Mouse (Mus musculus) gastrocnemius, adult 8-10 months (tissue): ENCODE data around the gene Ptprt. TPM values are rescaled to one million over a fixed set of nuclear protein-coding genes. Genes with fewer than 3 reads are reported as not detected.
"Not testable (repeated sequence)": the region's sequence is repeated elsewhere in the genome, so short reads cannot be mapped to it uniquely, and the experiment has no call there.

ENCODE experiments used
- DNase-seq, 2 experiments: peaks; one replicate each; pipeline ENCODE4 v3.0.0; 2022; ENCODE audit warnings: low spot score in 2 of 2
- total RNA-seq, 4 experiments: library from RNA; stranded (reverse); gene quantifications; 2 replicates each; pipeline ENCODE4 v1.2.4; 2022

Ptprt gene
- total RNA-seq, 4 experiments from 2014 or later = 0.07 to 0.51 (median 0.21) TPM

DNA sequence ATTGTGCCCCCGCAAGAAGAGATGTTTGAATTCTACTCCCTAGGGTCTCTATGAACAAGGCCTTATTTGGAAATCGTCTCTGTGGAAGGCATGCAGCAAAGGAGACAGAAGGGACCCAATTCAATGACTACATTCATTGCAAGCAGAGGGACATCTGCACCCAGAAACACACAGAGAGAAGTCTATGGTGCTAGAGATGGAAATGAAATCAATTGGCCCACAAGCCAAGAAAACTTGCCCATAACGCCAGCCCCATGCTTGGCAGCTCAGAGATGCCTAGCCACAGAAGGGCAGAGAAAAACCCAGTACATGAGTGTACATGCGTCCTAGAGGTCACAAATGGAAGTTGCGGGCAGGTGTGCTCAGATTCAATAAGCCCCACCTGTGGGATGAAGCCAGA lies 443.1 kb downstream of the Ptprt start:
- no peak for DNase-seq

DNA sequence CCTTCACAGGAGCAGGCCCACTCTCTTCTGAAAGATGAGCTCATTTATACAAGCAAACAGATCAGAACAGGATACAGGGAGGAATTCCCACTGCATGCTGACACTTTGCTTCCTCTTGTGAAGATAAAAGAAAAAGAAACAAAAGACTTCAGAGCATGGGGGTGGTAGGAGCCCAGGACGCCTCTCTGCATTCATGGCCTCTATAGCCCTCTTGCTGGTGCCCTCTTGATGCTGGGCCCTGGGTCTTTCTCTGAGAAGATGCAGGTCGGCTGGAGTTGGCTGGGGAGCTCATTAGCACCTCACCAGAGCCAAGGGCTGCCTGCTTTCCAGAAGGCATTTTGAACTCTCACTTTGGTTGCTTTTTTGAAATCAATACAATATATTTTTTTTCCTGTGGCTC lies 448.6 kb downstream of the Ptprt start:
- DNase-seq = no peak

DNA sequence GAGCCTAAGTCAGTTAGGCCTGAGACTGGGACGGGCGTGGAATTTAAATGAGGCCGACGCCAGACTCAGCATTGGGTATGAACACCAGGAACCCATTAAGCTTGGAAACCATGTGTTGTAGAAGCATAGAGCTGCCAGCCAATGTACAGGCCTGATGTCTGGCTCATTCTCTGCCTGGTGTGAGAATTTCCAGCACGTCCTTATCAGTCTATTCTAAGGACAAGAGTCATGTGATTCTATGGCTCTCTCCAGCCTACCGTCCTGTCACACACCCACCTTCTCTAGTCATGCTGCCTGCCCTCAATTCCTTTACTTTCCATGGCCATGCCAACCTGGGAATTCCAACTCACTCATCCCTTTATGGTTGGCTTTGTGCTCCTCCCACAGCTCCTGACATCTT lies 450.4 kb downstream of the Ptprt start:
- DNase-seq = no peak

DNA sequence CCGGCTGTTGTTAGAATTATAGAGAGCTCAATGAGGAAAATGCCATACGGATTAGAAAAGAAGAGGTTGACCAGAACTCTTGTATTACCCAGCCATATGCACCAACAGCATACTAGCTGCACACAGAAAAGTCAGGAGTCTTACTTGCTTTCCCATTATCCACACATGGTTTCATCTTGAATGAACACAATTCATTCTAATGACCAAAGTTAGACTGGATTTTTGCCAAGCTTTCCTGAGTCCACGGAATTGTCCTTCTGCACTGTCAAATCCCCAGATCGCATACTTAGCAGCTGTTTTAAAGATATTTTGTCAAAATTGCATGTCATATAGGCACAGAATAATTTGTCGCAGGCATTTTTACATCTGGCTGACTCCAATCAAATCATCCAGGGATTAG lies 463.6 kb downstream of the Ptprt start:
- no peak for DNase-seq

DNA sequence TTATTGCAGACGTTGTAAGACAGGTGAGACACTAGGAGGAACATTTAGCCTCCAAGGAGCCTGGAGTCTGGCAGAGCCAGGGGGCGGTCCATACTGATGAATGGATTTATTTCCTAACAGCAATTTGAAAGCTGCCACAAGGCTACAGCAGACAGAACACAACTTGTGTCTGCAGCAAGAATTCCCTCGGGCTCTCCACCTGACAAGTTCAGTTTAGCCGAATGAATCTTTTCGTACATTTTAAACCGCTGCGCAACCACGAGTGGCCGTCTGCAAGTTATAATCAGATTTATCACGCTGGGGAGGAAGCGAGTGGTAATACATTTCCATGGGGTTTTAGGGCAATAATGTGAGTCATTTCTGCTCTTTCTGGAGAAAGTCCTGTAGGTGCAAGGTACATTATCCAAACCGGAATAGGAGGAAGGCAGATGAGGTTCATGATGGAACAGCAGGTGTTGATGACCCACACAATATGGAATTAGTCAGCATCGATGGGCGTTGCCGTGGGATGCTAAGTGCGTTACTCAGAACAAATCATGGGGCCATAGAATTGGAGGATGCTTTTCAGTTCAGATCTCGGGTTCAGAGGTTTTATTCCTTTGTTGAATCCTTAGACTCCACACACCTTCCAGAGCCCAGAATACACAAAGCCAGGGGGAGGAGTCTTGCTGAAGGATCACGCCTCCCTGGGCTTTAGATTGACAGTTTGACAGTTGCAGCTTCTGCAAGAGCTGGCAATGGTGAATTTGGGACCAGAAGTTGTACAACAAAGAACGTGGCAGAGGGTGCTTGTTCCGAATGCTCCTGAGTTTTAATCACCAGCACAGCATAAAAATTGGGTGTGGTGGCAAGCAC lies 478.1 kb downstream of the Ptprt start:
- no peak for DNase-seq

DNA sequence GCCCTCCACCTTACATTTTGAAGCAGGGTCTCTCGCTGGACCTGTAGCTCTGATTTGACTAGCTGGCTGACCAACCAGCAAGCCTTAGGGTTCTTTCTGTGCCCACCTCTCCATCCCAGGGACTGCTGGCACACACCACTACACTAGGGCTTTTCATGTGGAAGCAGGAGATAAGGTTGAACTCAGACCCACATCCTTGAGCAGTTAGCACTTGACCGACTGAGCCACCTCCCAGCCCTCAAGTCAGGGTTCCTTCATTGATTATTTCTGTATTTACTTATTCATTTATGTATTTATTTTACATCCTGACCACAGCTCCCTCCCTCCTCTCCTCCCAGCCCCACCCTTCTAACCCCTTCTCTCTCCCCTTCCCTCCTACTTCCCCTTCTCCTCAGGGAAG lies 479.1 kb downstream of the Ptprt start:
- no peak for DNase-seq

DNA sequence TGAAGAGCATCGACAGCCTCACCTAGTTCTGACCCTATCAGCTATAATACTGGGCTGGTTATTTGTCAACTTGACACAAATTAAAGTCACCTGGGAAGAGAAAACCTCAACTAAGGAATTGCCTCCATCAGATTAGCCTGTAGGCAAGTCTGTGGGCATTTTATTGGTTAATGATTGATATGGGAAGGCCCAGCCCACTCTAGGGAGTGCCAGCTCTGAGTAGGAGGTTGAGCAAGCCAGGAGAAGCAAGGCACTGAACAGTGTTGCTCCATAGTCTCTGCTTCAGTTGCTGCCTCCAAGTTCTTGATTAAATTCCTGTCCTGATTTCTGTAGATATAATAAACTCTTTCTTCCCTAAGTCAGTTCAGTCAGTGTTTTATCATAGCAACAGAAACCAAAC lies 488.4 kb downstream of the Ptprt start:
- no peak for DNase-seq

DNA sequence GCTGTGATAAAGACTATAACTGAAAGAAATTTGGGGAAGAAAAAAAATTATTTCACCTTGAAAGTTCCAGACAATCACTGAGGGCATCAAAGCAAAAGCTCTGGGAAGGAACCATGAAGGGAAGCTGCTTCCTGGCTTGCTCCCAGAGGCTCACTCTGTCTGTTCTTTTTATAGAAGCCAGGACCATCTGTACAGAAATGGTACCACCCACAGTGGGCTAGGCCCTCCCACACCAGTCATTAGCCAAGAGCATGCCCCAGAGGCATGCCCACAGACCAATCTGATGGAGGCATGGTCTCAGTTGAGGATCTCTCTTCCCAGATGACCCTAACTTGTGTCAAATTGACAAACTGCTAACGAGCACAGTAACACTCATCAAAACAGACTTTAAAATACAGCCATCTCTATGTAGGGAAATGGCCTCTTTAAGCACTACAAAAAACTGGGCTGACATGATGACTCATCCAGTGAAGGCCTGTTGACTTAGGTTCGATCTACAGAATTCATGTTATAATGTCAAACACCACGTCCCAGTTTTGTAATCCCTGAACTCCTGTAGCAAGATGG lies 519.0 kb downstream of the Ptprt start:
- no peak for DNase-seq

DNA sequence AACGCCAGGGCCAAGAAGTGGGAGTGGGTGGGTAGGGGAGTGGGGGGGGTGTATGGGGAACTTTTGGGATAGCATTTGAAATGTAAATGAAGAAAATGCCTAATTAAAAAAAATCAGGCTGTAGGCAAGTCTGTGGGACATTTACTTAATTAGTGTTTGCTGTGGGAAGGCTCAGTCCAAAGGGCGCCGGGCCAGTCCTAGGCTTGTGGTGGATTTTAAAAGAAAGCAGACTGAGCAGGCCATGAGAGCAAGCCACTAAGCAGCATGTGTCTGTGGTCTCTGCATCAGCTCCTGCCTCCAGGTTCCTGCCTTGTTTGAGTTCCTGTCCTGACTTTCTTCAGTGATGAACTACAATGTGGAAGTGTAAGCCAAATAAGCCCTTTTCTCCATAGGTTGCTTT lies 524.8 kb downstream of the Ptprt start:
- not testable (repeated sequence) for DNase-seq

DNA sequence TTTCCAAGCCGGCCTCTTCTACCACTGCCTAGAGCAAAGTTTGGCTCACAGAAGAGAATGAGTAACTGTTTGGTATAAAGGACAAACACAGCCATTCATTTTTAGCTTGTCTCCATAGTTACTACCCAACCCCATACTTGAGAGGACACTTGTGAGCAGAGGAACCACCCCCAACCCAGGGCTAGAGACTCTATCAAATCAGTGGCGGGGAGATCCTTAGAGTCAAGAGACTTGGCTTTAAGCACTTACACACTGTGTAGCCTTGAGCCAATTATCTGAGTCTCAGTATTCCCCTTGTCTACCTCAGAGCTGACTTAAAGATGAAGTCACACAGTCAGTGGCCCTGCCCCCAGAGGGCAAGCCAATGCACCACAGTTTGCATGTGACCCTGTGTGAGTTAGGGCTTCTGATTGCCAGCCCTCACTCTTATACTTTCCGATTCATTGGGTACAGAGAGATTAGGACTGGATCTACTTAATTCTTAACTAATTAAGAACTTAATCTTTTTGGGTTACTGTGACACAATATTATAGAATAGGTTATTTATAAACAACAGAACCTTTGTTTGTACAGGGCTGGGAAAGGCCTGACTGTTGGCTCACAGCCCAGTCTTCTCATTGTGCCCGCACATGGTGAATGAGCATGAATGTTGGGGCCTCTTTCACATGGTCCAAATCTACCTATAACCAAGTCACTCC lies 529.2 kb downstream of the Ptprt start:
- DNase-seq = no peak

DNA sequence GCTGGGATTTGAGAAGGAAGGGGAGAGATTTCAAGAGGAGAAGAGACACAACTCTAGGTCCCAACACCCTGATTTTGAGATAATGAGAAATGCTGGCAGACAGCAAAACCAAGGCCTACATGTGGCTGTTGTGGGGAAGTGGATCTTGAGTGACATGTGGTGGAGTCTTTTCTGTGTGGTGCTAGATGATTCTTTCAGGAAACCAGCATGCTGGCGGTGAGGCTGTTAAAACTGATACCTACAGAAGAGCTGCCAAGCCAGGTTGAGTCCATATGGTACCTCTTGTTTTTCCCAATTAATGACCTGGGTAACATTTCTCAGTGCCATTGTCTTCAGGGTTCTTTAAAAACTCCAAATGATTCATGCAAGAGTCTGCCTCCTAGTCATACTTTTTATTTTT lies 531.1 kb downstream of the Ptprt start:
- DNase-seq = no peak

DNA sequence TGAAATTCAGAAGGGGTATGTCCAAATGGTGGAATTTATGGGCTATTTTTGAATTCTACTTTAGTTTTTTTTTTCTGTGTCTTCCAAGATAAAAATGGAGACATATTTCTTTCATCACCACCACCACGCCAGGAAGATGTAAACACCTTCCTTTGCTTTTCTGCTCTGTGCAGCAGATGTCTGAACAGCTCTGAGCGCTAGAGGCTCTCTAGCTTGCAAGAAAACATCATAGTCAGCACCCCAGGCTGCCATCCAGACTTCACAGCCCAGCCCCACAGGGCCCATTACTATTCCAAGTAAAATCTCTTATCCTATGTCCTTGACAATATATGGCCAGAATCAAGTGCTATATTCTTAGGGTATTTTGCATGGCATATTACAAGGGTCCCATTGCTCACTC lies 542.9 kb downstream of the Ptprt start:
- no peak for DNase-seq

DNA sequence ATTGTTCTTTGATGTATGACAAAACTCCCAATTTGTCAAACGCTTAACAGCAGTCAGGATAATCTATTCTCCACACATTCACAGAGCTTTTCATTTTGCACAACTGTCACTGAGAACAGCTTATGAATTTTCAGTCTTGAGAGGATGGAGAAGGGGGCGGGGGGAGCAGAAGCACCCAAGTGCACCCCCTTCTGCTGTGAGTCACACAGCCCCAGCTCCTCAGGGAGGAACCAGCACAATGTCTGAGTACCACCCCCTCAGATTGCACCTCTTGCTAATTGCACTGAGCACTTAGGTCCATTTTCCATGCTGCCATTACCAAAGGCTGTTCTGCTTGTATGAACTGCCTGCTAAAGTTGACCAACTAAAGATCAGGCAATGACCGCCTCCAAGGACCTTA lies 578.6 kb downstream of the Ptprt start:
- no peak for DNase-seq

DNA sequence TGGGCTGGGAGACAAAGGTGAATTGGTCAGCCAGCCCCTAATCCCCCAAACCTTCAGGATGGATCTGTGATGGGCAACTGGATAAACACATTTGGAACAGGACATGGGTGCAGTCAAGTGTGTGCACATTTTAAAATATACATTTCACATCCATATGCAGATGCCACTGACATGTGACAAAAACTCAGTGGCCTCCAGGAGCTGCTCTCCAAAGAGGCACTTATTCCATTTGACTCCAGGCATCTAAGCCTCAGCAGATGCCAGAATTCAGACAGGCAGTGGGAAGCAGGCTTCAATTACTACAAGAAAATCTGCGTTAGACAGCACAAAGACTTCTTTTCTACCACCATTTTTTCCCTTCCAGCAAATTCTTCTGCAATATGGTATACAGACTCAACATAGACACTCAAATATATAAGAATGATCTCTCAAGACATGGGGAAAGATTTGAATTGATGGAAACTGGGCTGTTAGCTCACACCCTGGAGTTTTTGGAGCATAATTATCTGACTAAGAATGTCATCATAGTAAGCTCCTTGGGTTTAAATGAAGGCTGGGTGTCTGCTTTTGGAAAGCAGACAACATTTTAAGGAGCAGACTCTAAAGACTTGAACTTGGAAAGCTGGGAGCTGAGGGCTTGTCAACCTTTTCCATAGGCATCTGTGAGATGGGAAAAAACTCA lies 580.1 kb downstream of the Ptprt start:
- no peak for DNase-seq

DNA sequence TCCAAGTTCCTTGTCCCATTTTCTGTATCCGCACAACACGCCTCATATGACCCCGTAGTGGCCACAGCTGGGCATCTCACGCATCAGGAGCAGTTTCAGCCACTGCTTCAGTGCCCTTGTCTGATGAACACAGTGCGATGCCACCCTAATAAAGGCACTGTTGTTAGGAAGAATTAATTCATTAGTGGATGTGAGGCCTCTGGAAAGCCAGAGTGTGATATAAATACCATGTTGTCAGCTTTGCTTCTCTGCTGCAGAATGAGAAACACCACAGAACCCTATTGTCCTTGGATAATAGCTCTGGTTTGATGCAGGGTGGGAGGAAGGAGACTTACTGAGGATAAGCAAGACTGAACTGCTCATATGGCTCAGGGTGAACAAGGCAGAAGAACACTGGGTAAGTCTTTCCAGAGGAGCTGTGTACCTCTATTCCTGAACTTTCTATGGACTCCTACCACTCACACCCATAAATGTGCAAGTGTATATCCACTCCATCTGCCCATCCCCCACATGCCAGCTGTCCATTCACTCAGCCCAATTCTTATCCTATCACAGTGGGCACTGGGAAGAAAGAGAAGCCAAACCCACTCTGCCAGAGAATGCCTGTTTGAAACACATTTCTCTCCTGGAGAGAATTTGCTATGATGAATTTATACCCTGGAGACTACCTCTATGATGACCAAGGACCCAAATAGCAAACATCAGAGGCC lies 582.2 kb downstream of the Ptprt start:
- DNase-seq = no peak

DNA sequence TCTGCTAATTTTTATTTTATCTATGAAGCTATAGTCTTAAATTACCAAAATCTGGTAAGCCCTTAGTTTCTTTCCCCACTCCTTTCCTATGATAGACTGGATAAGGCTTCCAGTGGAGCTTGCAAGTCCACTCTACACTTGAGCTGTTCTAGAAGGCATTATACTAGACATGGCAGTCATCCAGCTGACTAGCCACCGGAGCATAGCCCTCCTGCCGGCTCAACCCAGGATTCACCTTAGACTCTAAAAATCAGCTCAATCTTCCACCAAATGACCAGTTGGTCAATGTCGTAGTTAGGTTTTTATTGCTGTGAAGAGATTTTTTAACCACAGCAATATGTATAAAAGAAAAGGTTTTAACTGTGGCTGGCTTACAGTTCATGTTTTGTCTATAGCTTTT lies 608.1 kb downstream of the Ptprt start:
- DNase-seq = no peak

DNA sequence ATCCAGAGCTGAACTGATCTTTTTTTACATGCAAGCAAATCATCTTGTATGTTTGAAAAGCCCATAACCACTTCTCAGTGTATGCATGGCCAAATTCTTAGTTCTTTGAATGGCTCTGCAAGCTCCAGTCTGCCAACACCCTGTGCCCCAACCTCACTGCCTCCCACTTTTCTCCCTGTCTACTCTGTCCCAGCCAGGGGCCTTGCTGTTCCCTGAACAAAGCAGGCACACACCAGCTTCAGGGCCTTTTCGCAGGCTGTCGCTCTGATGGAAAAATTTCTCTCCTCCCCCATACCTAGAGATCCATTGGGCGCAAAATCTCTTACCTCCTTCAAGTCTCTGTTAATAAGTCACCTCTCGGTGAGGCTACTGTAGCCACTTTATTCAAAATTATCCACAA lies 610.7 kb downstream of the Ptprt start:
- no peak for DNase-seq

DNA sequence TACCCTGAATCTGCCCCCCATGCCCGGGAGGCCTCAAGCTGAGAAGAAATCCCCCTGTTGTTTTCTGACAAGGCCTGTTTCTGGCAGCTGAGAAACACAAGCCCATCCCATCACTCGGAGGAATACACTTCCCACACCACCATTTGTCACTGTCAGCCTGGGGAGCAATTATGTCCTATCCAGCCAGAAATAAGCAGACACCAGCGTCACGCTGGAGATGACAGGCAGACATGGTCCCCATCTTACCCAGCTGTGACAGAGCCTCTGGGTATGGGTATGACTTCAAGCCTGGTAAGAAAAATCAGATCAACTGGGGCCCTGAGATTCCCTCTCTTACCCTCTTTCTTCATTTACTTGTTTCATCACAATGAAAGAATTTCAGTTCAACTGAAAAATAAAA lies 625.3 kb downstream of the Ptprt start:
- no peak for DNase-seq

DNA sequence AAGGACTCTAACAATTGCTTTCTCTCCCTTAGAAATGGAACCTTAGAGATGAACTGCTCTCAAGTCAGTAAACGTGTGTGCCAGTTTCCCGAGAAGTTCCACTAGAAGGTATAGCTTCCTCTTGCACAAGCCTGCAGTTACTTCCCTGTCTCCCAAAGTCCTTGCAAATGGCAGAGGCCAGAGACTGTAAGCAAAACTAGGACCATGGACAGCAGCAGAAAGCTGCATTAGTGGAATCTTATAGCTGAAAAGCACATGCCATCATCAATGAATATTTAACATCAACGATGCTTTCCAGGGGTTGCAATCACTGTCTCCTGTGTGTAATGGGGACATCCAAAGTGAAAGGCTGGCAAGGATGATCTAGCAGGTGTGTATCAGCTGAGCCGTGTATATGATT lies 629.3 kb downstream of the Ptprt start:
- no peak for DNase-seq

DNA sequence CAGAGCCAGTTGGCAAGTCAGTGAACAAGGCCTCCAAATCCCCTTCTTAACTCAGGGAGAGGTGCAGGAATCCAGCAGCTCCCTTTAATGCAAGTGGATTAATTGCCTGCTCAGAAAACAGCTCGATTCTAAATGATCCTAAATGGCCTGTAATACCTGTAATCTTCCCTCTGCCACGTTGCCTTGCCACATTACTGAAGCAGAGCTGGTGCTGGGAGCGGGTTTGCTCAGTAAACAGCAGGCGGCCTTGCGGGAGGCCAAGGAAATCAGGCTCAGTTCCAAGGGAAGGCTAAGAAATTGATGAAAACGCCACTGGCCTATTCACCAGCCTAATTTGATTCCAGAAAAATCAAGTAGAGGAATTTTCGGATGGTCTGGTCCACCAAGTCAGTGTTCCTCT lies 659.9 kb downstream of the Ptprt start:
- no peak for DNase-seq

DNA sequence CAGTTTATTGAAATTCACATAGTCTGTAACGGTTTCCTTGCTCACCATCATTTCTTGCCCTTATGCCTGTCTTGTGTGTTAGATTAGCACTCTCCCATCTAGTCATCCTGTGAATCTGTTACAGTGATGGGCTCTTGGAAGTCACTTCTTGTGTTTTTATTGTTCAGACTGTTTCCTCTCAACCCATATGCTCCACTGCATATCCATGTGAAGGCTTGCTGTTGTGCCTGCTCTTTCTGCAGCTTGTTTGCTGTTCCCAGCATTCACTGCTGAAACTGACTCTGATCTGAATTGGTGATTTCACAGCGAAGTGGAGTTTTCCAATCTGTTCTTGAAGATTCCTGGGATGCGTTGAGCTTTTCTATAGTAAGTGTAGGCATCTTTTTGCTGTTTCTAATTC lies 678.6 kb downstream of the Ptprt start:
- no peak for DNase-seq
